Mouse (Mus musculus) erythroblast, embryonic 14.5 days (primary cell): ENCODE results near the gene Tmem258.

Experiments used
- GATA1 ChIP-seq: IDR thresholded peaks from 2 replicates; pipeline ENCODE4 v1.6.1; 2012; ENCODE audit warnings: low read length, inconsistent platforms, mixed read lengths
- TAL1 ChIP-seq: IDR thresholded peaks from 3 replicates; pipeline ENCODE4 v1.6.1; 2012; ENCODE audit warnings: low read length, inconsistent platforms, mixed read lengths

- TF ChIP-seq TAL1 (no peak), GATA1 (no peak)
These were observed 44.3 kb downstream of the Tmem258 start for GRCm38 (mm10) chr19:10248128-10248527.
